Mouse (Mus musculus) midbrain, embryonic 13.5 days (tissue): ENCODE measurements at regions not wholly inside any gene's neighbourhood (a gene's known extent, or its start where the extent isn't known, plus 50 kb on each side); places are given as distances from the start of the nearest gene placed in this dataset.

ENCODE experiments used
- ATAC-seq: fragments of 200-750 bp; cut with Nextera tagmentation; 2 replicates; pipeline ENCODE4 v1.8.0; 2017; ENCODE audit warnings: mild to moderate bottlenecking, moderate TSS enrichment, moderate library complexity
- H3K27ac ChIP-seq: fragments of 300-500 bp; sonication (generic); 2 replicates; pipeline ENCODE4 v1.5.1; 2015; ENCODE audit warnings: inconsistent platforms, mild to moderate bottlenecking, moderate library complexity
- H3K27me3 ChIP-seq: fragments of 300-500 bp; sonication (generic); 2 replicates; pipeline ENCODE4 v1.6.1; 2015; ENCODE audit warnings: mild to moderate bottlenecking, inconsistent platforms
- H3K36me3 ChIP-seq: fragments of 300-500 bp; sonication (generic); 2 replicates; pipeline ENCODE4 v1.6.1; 2015; ENCODE audit warnings: mild to moderate bottlenecking, inconsistent platforms
- H3K4me1 ChIP-seq: fragments of 300-500 bp; sonication (generic); replicated peaks from 2 replicates; pipeline ENCODE4 v1.6.1; 2015; ENCODE audit warnings: inconsistent platforms
- H3K4me2 ChIP-seq: fragments of 300-500 bp; sonication (generic); replicated peaks from 2 replicates; pipeline ENCODE4 v1.6.1; 2015; ENCODE audit warnings: moderate library complexity, mild to moderate bottlenecking, inconsistent platforms
- H3K4me3 ChIP-seq: fragments of 300-500 bp; sonication (generic); replicated peaks from 2 replicates; pipeline ENCODE4 v1.5.1; 2015; ENCODE audit warnings: mild to moderate bottlenecking, inconsistent platforms
- H3K9ac ChIP-seq: fragments of 300-500 bp; sonication (generic); replicated peaks from 2 replicates; pipeline ENCODE4 v1.6.1; 2015; ENCODE audit warnings: mild to moderate bottlenecking, inconsistent platforms
- H3K9me3 ChIP-seq: fragments of 300-500 bp; sonication (generic); 2 replicates; pipeline ENCODE4 v1.6.1; 2016; ENCODE audit warnings: mild to moderate bottlenecking, inconsistent platforms
- WGBS: fragments of 180-500 bp; shearing (Covaris S2); methylation state at CpG from one replicate; pipeline ENCODE4 v1.1.7; 2015; 5-methylcytosine and 5-hydroxymethylcytosine counted together

GRCm38 (mm10) chr14:46663529-46663928, 96.8 kb upstream of the Cdkn3 start:
- Histone ChIP-seq H3K36me3 (no peaks in the 10 kb centered on the region), H3K27me3 (0 out of 2 replicates have a peak, but pooled peaks cover 4% of the 10 kb centered on the region), H3K4me1 (peaks cover 16% of the 10 kb centered on the region), H3K9me3 (no peaks in the 10 kb centered on the region), H3K4me3 (no peak overlapping the region), H3K27ac (no peak overlapping the region), H3K9ac (no peak overlapping the region), H3K4me2 (no peak overlapping the region)
- WGBS: 81% methylated on average over 5 of the region's 5 CpGs
- ATAC-seq: no peak

- H3K27ac ChIP-seq: no peak overlapping the region
- peak; percentile 82 for ATAC-seq
- H3K9me3 ChIP-seq: no peaks in the 10 kb centered on the region
- H3K4me1 ChIP-seq: peaks cover 16% of the 10 kb centered on the region
- 0 out of 2 replicates have a peak, but pooled peaks cover 4% of the 10 kb centered on the region for H3K27me3 ChIP-seq
- no peak overlapping the region for H3K9ac ChIP-seq
- no peak overlapping the region for H3K4me2 ChIP-seq
- 2% methylated on average over 9 of the region's 9 CpGs for WGBS
- no peak overlapping the region for H3K4me3 ChIP-seq
- no peaks in the 10 kb centered on the region for H3K36me3 ChIP-seq
These were observed 98.4 kb upstream of the Cdkn3 start for GRCm38 (mm10) chr14:46661792-46662545.

- Histone ChIP-seq H3K4me1 (peaks cover 16% of the 10 kb centered on the region), H3K36me3 (no peaks in the 10 kb centered on the region), H3K27ac (no peak overlapping the region), H3K27me3 (0 out of 2 replicates have a peak, but pooled peaks cover 4% of the 10 kb centered on the region), H3K9ac (no peak overlapping the region), H3K4me3 (no peak overlapping the region), H3K4me2 (no peak overlapping the region), H3K9me3 (no peaks in the 10 kb centered on the region)
- ATAC-seq: peak; percentile 54
- WGBS: 23% methylated on average over 3 of the region's 3 CpGs
These were observed 99.1 kb upstream of the Cdkn3 start for GRCm38 (mm10) chr14:46661118-46661791.

GRCm38 (mm10) chr14:46659365-46659764, 101.0 kb upstream of the Cdkn3 start:
- no peak overlapping the region for H3K9ac ChIP-seq
- WGBS: 73% methylated on average over 4 of the region's 4 CpGs
- no peaks in the 10 kb centered on the region for H3K36me3 ChIP-seq
- no peak overlapping the region for H3K27ac ChIP-seq
- H3K9me3 ChIP-seq: no peaks in the 10 kb centered on the region
- peaks cover 6% of the 10 kb centered on the region; the same call in 1 of the 2 replicates for H3K27me3 ChIP-seq
- ATAC-seq: no peak
- H3K4me1 ChIP-seq: peaks cover 16% of the 10 kb centered on the region
- no peak overlapping the region for H3K4me2 ChIP-seq
- H3K4me3 ChIP-seq: no peak overlapping the region

GRCm38 (mm10) chr14:46656249-46656648, 104.1 kb upstream of the Cdkn3 start:
- H3K27me3 ChIP-seq: peaks cover 3% of the 10 kb centered on the region; the same call in 1 of the 2 replicates
- no peaks in the 10 kb centered on the region for H3K36me3 ChIP-seq
- H3K27ac ChIP-seq: no peak overlapping the region
- H3K4me3 ChIP-seq: no peak overlapping the region
- no peak overlapping the region for H3K9ac ChIP-seq
- H3K9me3 ChIP-seq: no peaks in the 10 kb centered on the region
- peaks cover 4% of the 10 kb centered on the region for H3K4me1 ChIP-seq
- WGBS: 77% methylated on average over 10 of the region's 10 CpGs
- no peak for ATAC-seq
- H3K4me2 ChIP-seq: no peak overlapping the region

GRCm38 (mm10) chr14:46647319-46647974, 112.9 kb upstream of the Cdkn3 start:
- Histone ChIP-seq H3K27me3 (peaks cover 3% of the 10 kb centered on the region; the same call in 1 of the 2 replicates), H3K4me3 (no peak overlapping the region), H3K9ac (no peak overlapping the region), H3K4me1 (no peaks in the 10 kb centered on the region; the same call in 1 of the 2 replicates), H3K27ac (no peak overlapping the region), H3K4me2 (no peak overlapping the region), H3K9me3 (no peaks in the 10 kb centered on the region), H3K36me3 (no peaks in the 10 kb centered on the region)
- ATAC-seq: peak; percentile 75
- WGBS: 58% methylated on average over 12 of the region's 12 CpGs

GRCm38 (mm10) chr14:46646673-46647318, 113.5 kb upstream of the Cdkn3 start:
- H3K36me3 ChIP-seq: no peaks in the 10 kb centered on the region
- no peak overlapping the region for H3K4me3 ChIP-seq
- H3K27ac ChIP-seq: no peak overlapping the region

GRCm38 (mm10) chr14:46639116-46639826, 121.1 kb upstream of the Cdkn3 start:
- Histone ChIP-seq H3K27me3 (peaks cover 19% of the 10 kb centered on the region), H3K4me3 (no peak overlapping the region), H3K4me1 (0 out of 2 replicates have a peak, but pooled peaks cover 2% of the 10 kb centered on the region), H3K9ac (no peak overlapping the region), H3K4me2 (no peak overlapping the region), H3K9me3 (no peaks in the 10 kb centered on the region), H3K36me3 (no peaks in the 10 kb centered on the region), H3K27ac (no peak overlapping the region)
- no peak for ATAC-seq
- WGBS: 6% methylated on average over 8 of the region's 8 CpGs

More at GRCm38 (mm10) chr14:46646673-46647318, 113.5 kb upstream of the Cdkn3 start:
- no peak overlapping the region for H3K9ac ChIP-seq
- WGBS: 73% methylated on average over 14 of the region's 14 CpGs
- no peaks in the 10 kb centered on the region for H3K9me3 ChIP-seq
- no peaks in the 10 kb centered on the region; the same call in 1 of the 2 replicates for H3K4me1 ChIP-seq
- peak; percentile 62 for ATAC-seq
- no peak overlapping the region for H3K4me2 ChIP-seq
- H3K27me3 ChIP-seq: peaks cover 3% of the 10 kb centered on the region; the same call in 1 of the 2 replicates

- H3K27me3 ChIP-seq: peaks cover 19% of the 10 kb centered on the region
- 83% methylated on average over 6 of the region's 6 CpGs for WGBS
These were observed 121.8 kb upstream of the Cdkn3 start for GRCm38 (mm10) chr14:46638516-46638915.

GRCm38 (mm10) chr14:46637240-46637639, 123.1 kb upstream of the Cdkn3 start:
- Histone ChIP-seq H3K27ac (no peak overlapping the region), H3K27me3 (peaks cover 16% of the 10 kb centered on the region)

More at GRCm38 (mm10) chr14:46638516-46638915, 121.8 kb upstream of the Cdkn3 start:
- Histone ChIP-seq H3K4me3 (no peak overlapping the region), H3K27ac (no peak overlapping the region), H3K9me3 (no peaks in the 10 kb centered on the region), H3K36me3 (no peaks in the 10 kb centered on the region), H3K4me2 (no peak overlapping the region), H3K9ac (no peak overlapping the region), H3K4me1 (0 out of 2 replicates have a peak, but pooled peaks cover 2% of the 10 kb centered on the region)
- ATAC-seq: no peak

GRCm38 (mm10) chr14:46636364-46636763, 124.0 kb upstream of the Cdkn3 start:
- no peak overlapping the region for H3K4me3 ChIP-seq
- H3K9me3 ChIP-seq: no peaks in the 10 kb centered on the region
- no peak overlapping the region for H3K27ac ChIP-seq
- H3K36me3 ChIP-seq: no peaks in the 10 kb centered on the region
- H3K9ac ChIP-seq: no peak overlapping the region
- no peak overlapping the region for H3K4me2 ChIP-seq
- peaks cover 13% of the 10 kb centered on the region for H3K27me3 ChIP-seq
- 93% methylated on average over 6 of the region's 6 CpGs for WGBS
- H3K4me1 ChIP-seq: 0 out of 2 replicates have a peak, but pooled peaks cover 2% of the 10 kb centered on the region
- no peak for ATAC-seq

More at GRCm38 (mm10) chr14:46637240-46637639, 123.1 kb upstream of the Cdkn3 start:
- Histone ChIP-seq H3K36me3 (no peaks in the 10 kb centered on the region), H3K4me2 (no peak overlapping the region), H3K4me3 (no peak overlapping the region), H3K9ac (no peak overlapping the region), H3K9me3 (no peaks in the 10 kb centered on the region), H3K4me1 (0 out of 2 replicates have a peak, but pooled peaks cover 2% of the 10 kb centered on the region)
- peak; percentile 65 for ATAC-seq
- WGBS: 71% methylated on average over 5 of the region's 5 CpGs
